Mouse (Mus musculus): ENCODE data around the gene Olfr1221.
"Not testable (repeated sequence)": the region's sequence is repeated elsewhere in the genome, so short reads cannot be mapped to it uniquely, and the experiment has no call there.

Gene Olfr1221

DNA sequence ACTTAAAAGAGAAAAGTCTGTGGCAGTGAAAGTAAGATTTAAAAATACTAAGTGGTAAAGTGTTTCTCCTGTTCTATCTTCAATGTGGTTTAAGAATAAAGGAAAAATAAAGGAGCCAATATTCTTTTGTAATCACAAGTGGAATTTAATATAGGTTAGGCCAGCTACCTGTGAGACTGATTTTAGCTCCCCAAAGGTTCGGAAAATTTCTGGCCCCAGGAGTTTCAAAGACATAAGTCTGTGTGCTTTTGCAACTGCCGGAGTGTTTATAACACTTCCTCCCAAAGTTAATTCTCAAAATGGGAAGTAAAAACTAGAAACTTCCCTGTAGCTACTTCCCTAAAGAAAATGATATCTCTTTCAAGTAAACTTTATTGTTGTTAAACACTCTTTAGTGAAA, at the start of gene Olfr1221:
TSS of gene Olfr1221 (minus strand) at position 101 of the 400 bp plus-strand sequence.
- DNase-seq, result no peak

DNA sequence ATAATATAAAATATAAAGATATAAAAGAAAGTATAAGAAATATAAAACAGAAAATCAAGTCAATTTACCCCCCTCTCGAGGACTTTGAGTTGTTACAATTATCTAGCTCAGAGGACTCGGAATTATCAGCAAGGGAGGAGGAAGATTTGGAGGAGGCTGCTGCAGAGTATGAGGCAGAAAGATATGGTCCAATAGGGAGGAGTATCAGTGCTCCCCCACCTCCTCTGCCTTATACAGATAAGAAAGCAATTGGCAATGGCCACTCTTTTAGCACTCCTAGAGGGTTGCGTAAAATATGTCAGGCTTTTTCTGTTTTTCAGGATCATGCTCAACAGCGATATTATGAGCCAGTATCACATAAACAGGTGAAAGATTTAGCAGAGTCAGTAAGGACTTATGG, 47.6 kb upstream of the Olfr1221 start:
- not testable (repeated sequence) for DNase-seq

DNA sequence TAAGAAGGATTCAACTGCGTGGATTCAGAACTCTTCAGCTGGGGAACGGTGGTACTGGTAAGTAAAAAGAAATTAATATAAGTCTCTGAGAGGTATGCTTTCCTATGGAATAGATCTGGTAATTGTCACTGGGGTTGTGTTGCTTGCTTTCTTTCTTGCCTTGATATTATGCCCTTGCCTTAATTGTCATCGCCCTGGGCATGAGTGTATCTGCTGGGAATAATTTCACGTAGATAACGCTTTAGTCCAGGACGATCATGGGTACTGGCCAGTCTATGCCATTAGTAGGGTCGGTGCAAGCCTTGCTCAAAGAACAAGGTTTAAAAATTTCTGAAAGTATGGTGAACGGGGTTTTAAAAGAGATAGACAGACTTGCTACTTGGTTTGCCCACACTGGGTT, 46.9 kb upstream of the Olfr1221 start, which contains the start of gene Olfr1224-ps1:
TSS of gene Olfr1224-ps1 (minus strand) at position 101 of the 400 bp plus-strand sequence.
- DNase-seq, result not testable (repeated sequence)

DNA sequence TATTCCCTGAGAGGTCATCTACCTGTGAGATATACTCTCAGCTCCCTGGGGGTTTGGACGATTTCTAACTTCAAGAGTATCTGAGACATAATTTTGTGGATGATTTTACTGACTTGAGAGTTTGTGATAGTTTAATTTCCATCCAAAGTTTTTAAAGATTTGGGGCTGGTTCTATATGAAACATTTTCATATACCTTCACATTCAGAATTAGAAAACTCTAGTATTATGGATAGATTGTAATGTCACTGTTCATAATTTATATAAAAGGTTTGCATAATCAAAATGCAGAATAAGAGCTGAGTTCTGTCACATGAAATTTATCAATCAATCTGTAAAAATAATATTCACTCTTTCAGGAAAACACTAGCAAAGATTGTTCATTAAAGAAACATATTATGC, 34.4 kb upstream of the Olfr1221 start, which contains the start of gene Olfr1223:
TSS of gene Olfr1223 (minus strand) at position 101 of the 400 bp plus-strand sequence.
- DNase-seq, result no peak

DNA sequence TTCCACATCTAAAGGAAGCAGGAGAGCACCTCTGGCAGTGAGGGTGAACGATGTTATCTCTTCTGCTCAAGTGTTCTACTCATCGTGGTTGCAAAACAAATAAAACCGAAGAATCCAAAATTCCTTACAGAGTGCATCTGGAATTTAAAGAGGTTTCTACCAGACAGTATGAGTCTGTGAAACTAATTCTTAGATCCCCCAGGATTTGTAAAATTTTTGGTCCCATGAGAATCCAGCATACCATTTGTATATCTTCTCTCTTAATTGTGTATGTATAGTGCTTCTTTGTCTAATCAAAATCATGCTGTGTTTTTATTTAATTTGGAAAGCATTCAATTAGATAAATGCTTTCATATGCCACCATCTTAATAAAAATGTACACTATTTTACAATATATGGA, 15.9 kb upstream of the Olfr1221 start, which contains the start of gene Olfr1222:
TSS of gene Olfr1222 (minus strand) at position 101 of the 400 bp plus-strand sequence.
- DNase-seq, result no peak

DNA sequence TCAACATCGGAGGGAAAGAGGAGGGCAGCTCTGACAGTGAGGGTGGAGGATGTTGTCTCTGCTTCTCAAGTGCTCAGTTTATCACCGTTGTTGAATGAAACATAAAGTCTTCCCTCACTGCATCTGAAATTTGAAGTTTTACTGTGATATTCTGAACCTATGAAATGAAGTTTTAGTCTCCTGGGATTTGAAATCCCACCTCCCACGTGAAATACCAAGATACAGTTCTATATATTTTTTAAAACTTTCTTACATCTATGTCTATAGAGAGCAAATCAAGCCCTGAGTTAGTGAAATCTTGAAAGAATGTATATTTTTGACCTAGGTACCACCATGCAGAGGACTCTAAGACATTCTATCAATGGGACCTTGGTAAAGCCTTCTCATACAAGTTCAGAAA, 10.3 kb downstream of the Olfr1221 start, which contains the start of gene Olfr1220:
TSS of gene Olfr1220 (minus strand) at position 101 of the 400 bp plus-strand sequence.
- DNase-seq, result no peak

DNA sequence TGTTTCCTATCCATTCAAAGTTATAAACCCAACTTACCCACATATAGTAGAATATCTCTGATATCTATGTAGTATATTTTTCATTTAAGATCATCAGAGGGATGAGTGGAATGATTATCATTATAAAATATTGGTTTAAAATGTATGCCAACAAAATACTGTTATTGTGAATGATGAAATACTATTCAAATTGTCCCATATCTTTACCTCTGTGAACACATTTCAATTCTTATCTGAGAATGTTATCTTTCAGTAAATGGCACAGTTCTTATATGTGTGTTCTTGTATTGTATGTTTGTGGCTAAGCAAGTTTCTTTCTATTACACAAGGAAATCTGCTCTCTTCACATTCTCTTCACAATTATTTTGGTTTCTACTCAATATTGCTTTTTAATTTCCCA, 11.4 kb downstream of the Olfr1221 start:
- DNase-seq, result no peak

DNA sequence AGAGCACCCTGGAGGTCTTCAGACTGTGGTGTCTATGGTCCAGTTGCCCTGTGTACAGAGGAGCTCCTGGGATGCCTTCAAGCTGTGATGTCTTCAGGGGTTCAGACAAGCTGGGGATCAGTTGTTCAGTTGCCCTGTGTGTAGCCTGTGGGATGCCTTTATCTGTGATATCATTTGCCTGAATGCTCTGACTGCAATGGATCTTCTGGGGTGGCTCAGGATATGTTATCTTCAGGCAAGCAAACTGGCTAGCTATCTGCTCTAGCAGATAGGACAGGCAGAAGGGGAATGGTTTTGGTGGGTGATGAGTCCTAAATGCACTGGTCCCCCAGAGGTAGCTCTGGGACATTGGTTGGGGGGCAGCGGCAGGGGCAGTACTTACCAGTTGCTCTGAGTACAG, 23.2 kb downstream of the Olfr1221 start:
- DNase-seq, result no peak

DNA sequence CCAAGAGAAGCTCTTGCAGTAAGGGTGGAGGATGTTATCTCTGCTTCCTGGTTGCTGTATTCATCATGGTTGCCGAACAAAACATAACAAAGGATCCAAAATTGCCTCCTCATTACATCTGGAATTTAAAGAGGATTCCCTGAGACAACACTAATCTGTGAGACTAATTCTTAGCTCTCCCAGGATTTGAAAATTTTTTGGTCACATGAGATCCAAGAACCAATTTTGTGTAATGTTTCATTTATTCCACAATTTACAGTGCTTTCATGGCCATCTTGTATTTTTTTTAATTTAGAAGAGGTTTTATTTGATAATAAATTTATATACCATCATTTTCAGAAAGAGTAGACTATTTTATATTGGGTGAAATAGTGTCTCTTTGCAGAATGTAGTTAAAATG, 33.7 kb downstream of the Olfr1221 start, which contains the start of gene Olfr1219:
TSS of gene Olfr1219 (minus strand) at position 101 of the 400 bp plus-strand sequence.
- no peak for DNase-seq

DNA sequence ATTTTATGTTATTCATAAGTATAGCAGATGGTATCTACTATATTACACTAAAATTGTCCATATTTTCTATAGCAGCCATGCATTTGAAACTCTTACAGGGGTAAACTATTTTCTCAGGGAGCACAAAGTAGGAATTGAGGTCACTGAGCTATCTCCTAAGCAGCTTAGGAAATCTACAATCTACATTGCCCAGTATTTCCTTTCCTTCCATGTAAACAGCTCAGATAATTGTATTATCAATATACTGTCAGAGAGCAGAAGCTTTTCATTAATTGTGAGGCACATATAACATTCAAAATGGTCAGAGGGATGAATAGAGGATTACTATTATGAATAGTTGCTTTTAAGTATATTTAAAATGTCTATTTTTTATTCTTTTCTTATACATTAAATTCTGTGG, 35.6 kb downstream of the Olfr1221 start:
- no peak for DNase-seq

DNA sequence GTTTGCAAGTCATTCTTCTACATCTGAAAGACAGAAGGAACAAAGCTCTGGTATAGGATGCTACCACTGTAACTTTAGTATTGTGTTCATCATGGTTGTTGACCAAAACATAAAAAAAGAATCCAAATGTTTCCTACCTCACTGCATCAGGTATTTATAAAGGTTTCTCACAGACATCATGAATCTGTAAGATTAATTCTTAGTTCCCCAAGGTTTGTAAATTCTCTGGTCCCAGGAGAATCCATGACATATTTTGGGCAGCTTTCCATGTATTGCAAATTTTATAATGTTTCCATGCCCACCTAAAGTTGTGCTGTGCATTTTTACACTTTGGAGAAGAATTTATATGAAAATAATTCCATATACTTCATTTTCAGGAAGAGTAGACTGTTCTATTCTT, 56.0 kb downstream of the Olfr1221 start, which contains the start of gene Olfr1218:
TSS of gene Olfr1218 (minus strand) at position 101 of the 400 bp plus-strand sequence.
- no peak for DNase-seq

Data from thymus, postnatal 4 days (tissue).